Mouse (Mus musculus): Measurements from ENCODE around the gene Zc3hc1.
A peak's percentile ranks its signal among the peaks of the same experiment; 100 is the strongest.
"Not testable (repeated sequence)": the region's sequence is repeated elsewhere in the genome, so short reads cannot be mapped to it uniquely, and the experiment has no call there.

Gene Zc3hc1

GRCm38 (mm10) chr6:30390714-30391697 is at the start of gene Zc3hc1:
Gene Zc3hc1, minus strand, starts transcription at chr6:30391028.
- peak; percentile 83 for DNase-seq

GRCm38 (mm10) chr6:30439576-30439975 is 48.7 kb upstream of the Zc3hc1 start:
- DNase-seq: no peak

GRCm38 (mm10) chr6:30437054-30437453 is 46.2 kb upstream of the Zc3hc1 start:
- no peak for DNase-seq

- no peak for DNase-seq
These were observed 45.6 kb upstream of the Zc3hc1 start for GRCm38 (mm10) chr6:30436476-30436875.

GRCm38 (mm10) chr6:30432461-30433192 is 41.8 kb upstream of the Zc3hc1 start:
- DNase-seq: no peak

- DNase-seq: no peak
These were observed 26.0 kb upstream of the Zc3hc1 start for GRCm38 (mm10) chr6:30416801-30417200.

GRCm38 (mm10) chr6:30416126-30416525 is 25.3 kb upstream of the Zc3hc1 start:
- no peak for DNase-seq

- DNase-seq: no peak
These were observed 20.5 kb upstream of the Zc3hc1 start for GRCm38 (mm10) chr6:30411311-30411710.

GRCm38 (mm10) chr6:30409399-30410093 is 18.7 kb upstream of the Zc3hc1 start:
- DNase-seq: no peak

- no peak for DNase-seq
These were observed 17.4 kb upstream of the Zc3hc1 start for GRCm38 (mm10) chr6:30408276-30408675.

GRCm38 (mm10) chr6:30404671-30405070 is 13.8 kb upstream of the Zc3hc1 start:
- no peak for DNase-seq

- peak; percentile 75 for DNase-seq
These were observed 12.6 kb upstream of the Zc3hc1 start for GRCm38 (mm10) chr6:30403465-30403864.

- peak; percentile 66 for DNase-seq
These were observed 11.3 kb upstream of the Zc3hc1 start for GRCm38 (mm10) chr6:30402091-30402491.

GRCm38 (mm10) chr6:30401308-30402015 is 10.6 kb upstream of the Zc3hc1 start, which contains the start of gene Klhdc10:
Gene Klhdc10, plus strand, starts transcription at chr6:30401868.
- DNase-seq: peak; percentile 99

- no peak for DNase-seq
These were observed 9.9 kb upstream of the Zc3hc1 start for GRCm38 (mm10) chr6:30400716-30401115.

GRCm38 (mm10) chr6:30400146-30400545 is 9.3 kb upstream of the Zc3hc1 start:
- no peak for DNase-seq

- no peak for DNase-seq
These were observed 1.2 kb upstream of the Zc3hc1 start for GRCm38 (mm10) chr6:30391996-30392395.

GRCm38 (mm10) chr6:30390271-30390670 is 557 bp downstream of the Zc3hc1 start:
- not testable (repeated sequence) for DNase-seq

- DNase-seq: peak; percentile 52
These were observed 9.7 kb downstream of the Zc3hc1 start for GRCm38 (mm10) chr6:30381116-30381515.

- DNase-seq: peak; percentile 43
These were observed 15.0 kb downstream of the Zc3hc1 start for GRCm38 (mm10) chr6:30375791-30376190.

GRCm38 (mm10) chr6:30374731-30375510 is 15.9 kb downstream of the Zc3hc1 start:
- peak; percentile 80 for DNase-seq
